Mouse (Mus musculus) heart, postnatal 36 days (tissue): Measurements from ENCODE around the gene Stx1a. TPM values are rescaled to one million over a fixed set of nuclear protein-coding genes. Genes with fewer than 3 reads are reported as not detected.

ENCODE experiments used
- DNase-seq, 2 experiments: peaks; one replicate each; pipeline ENCODE4 v3.0.0; 2021 to 2022
- intact Hi-C: fragments of 180-260 bp; cut with DNase I; formaldehyde crosslinking; loops from one replicate; pipeline ENCODE4 v1.15.1; 2025
- total RNA-seq, 2 experiments: library from RNA; stranded (reverse); gene quantifications; 2 replicates each; pipeline ENCODE4 v1.2.3; 2021

Gene Stx1a
- total RNA-seq, 2 experiments from 2014 or later = 1.7 to 2.0 TPM

GRCm38 (mm10) chr5:135076931-135077505 lies 53.7 kb downstream of the Stx1a start:
- DNase-seq = peak in 1 of 2 experiments; percentile 16
- intact Hi-C loops = no loop called here

DNA sequence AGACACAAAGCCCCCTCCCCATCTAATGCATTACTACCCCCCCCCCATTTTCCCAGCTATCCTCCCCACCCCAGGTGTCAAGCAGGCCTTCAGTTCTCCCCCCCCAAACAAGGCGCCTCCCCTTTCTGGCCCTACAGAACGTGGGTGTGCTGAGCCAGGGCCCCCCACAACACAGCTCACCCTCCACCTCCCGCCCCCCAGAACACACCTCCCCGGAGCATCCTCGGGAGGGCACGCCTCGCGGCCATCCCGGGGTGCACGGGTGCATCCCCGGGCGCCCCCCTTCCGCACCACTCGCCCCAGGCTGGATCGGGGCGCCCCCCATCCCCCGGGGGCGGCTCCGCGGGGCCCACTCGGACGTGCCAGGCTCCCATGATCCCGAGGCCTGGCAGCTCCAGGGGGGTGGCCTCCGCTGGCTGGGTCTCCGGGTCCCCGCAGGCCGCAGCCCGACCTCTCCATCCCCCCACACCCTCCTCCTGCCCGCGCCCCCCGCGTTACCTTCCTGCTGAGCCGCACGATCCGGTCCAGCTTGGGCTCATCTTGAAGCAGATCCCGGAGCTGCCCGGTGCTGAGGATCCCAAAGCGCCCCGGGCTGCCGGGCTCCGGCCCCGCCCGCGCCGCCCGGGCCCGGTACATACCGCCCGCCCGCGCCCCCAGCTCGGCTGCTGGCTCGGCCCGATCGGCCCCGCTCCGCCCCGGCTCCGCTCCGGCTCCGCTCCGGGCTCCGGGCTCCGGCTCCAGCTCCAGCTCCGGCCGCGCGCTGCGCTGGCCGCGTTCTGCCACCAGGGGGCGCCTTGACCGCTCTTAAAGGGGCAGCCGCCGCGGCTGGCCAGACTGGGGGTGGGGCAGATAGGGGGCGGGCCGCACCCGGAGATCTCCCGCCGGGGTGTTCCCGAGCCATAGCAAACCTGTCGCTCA lies 54.5 kb downstream of the Stx1a start, which contains the start of gene Vps37d:
Gene Vps37d (minus strand): TSS at position 703 of the 918 bp plus-strand sequence.
- peak; percentile 97 to 98 for DNase-seq
- intact Hi-C loops = loop anchor here (2.0 kb wide), 1 partner anchor 67 kb away; no protein-coding TSS in a partner anchor

GRCm38 (mm10) chr5:135078482-135078810 lies 55.2 kb downstream of the Stx1a start:
- DNase-seq = no peak
- intact Hi-C loops = loop anchor here (2.0 kb wide), 1 partner anchor 68 kb away; no protein-coding TSS in a partner anchor

DNA sequence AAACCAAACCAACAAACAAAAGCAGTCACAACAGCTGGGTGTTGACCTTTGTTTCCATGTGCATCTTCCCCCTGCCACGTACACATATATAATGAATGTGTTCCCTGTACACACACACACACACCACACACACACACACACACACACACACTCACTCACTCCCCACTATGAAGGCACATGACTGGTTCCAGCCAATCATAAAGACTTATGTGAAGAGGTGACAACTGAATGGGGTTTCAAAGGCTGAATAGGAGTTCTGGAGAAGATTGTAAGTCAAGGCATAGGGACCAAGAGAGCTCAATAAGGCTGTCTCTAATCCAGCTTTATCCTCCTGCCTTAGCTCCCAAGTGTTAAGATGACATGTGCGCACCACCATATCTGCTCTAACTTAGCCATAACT lies 56.3 kb downstream of the Stx1a start:
- intact Hi-C loops = loop anchor here (2.0 kb wide), 1 partner anchor 69 kb away; no protein-coding TSS in a partner anchor
- no peak for DNase-seq

GRCm38 (mm10) chr5:135080539-135080938 lies 57.3 kb downstream of the Stx1a start:
- intact Hi-C loops = no loop called here
- DNase-seq = no peak

DNA sequence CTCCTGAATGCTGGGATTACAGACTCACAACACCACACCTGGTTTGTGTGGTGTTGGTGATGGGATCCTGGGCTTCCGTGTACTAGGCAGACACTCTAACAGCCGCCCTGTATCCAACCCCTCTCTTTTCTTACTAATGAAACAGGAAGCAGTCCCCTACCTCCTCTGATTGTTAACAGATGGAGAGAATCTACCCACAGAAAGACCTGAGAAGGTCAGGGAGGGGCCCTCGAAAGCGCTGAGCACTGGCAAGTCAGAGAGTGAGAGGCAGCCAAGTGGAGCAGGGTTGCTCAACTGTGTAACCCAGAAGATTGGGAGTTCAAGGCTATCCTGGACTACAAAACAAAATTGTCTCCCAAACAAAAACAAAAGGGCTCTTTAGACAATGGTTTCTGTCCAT lies 63.6 kb downstream of the Stx1a start:
- no peak for DNase-seq
- intact Hi-C loops = no loop called here

DNA sequence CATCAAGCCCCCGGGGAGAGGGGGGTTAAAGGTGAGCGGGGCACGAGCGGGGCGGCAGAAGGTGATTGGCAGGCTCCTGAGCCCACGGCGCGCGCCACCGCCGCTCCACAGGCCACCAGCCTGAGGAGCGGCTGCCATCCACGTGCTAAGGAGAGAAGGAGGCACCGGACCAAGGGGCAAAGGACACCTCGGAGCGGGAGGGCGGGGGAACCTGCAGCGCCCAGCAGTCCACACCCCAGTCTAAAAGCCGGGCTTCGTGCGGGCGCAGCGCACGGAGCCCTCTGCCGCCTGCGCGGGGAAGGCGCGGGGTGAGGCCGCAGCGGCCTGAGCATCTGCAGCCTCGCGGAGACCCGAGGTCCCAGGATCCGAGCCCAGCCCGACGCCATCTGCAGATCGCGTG lies 66.4 kb downstream of the Stx1a start, which contains the start of gene Mlxipl:
Gene Mlxipl (plus strand): TSS at position 238 of the 400 bp plus-strand sequence.
- no peak for DNase-seq
- intact Hi-C loops = no loop called here

Other genes starting within 250 kb of the Stx1a start
- gene Tmem270, start 116.7 kb upstream of the Stx1a start, total RNA-seq = not detected
- gene Cldn13, start 108.0 kb upstream of the Stx1a start, total RNA-seq = not detected
- 1 to 10 TPM; 7.3 to 7.5 TPM for gene Mettl27, start 91.1 kb upstream of the Stx1a start, total RNA-seq
- not detected for gene Cldn4, start 76.5 kb upstream of the Stx1a start, total RNA-seq
- under 1 TPM in 1 of 2 experiments, not detected in 1; 0.22 TPM for gene Cldn3, start 37.3 kb upstream of the Stx1a start, total RNA-seq
- 10 to 100 TPM; 63.6 to 68.4 TPM for gene Abhd11, start 14.3 kb upstream of the Stx1a start, total RNA-seq
- gene Dnajc30, start 40.7 kb downstream of the Stx1a start, total RNA-seq = 10 to 100 TPM; 38.5 to 40.4 TPM
- gene Bud23, start 41.5 kb downstream of the Stx1a start, total RNA-seq = 10 to 100 TPM; 21.2 to 24.7 TPM
- gene Vps37d, start 54.8 kb downstream of the Stx1a start, total RNA-seq = 1 to 10 TPM in 1 of 2 experiments, under 1 TPM in 1; 0.95 to 1.6 TPM
- 10 to 100 TPM; 23.5 to 31.7 TPM for gene Mlxipl, start 66.4 kb downstream of the Stx1a start, total RNA-seq
- 10 to 100 TPM; 11.7 to 12.8 TPM for gene Tbl2, start 126.2 kb downstream of the Stx1a start, total RNA-seq
- 10 to 100 TPM; 41.3 to 43.4 TPM for gene Bcl7b, start 144.8 kb downstream of the Stx1a start, total RNA-seq
- gene Baz1b, start 163.8 kb downstream of the Stx1a start, total RNA-seq = 10 to 100 TPM; 41.4 to 43.0 TPM
- under 1 TPM; 0.73 to 0.75 TPM for gene Fzd9, start 227.7 kb downstream of the Stx1a start, total RNA-seq